Mouse (Mus musculus) thymus, adult 2 months (tissue): ENCODE results near the gene Sema6c.

Experiments used
- CTCF ChIP-seq: fragments of 200-500 bp; IDR thresholded peaks from 2 replicates; pipeline ENCODE4 v1.5.1; 2012; ENCODE audit warnings: mild to moderate bottlenecking, control low read depth, low read length, moderate library complexity, borderline replicate concordance; ENCODE audit not compliant: control insufficient read depth, poor library complexity, insufficient read depth; ENCODE audit errors: extremely low read depth
- POLR2A ChIP-seq: fragments of 200-500 bp; IDR thresholded peaks from 2 replicates; pipeline ENCODE4 v1.6.1; 2012; ENCODE audit warnings: mild to moderate bottlenecking, low read length, control low read depth, moderate library complexity; ENCODE audit not compliant: control insufficient read depth, poor library complexity, insufficient read depth; ENCODE audit errors: extremely low read depth

GRCm38 (mm10) chr3:95140289-95140595, 20.0 kb upstream of the Sema6c start:
- TF ChIP-seq POLR2A (no peak), CTCF (no peak)
